Comparison of ENCODE assay signal across 9 mouse cellular contexts in the genomic region with DNA sequence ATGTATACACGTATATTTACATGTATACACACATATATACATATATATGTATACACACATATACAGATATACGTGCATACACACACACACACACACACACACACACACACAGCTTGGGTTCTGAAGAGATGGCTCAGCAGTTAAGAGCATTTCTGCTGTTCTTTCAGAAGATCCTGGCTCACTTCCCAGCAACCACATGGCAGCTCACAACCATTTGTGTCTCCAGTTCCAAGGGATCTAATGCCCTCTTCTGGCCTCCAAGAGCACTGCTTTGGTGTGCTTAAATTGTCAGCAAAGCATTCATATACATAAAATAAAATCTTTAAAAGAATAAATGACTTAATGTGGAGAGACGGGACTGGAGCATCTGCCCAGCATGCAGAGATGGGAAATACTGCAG. TPM values are rescaled to one million over a fixed set of nuclear protein-coding genes. Genes with fewer than 3 reads are reported as not detected.
DNase-seq lines count a peak whose midpoint lies in the region; ATAC-seq and TF ChIP-seq lines count a peak whose summit lies in the region.
"Had no signal": no experiment of that assay in that cellular context is flagged by ENCODE, and none has a peak within 500 bp of the region (broad histone marks: within the 10 kb centered on the region; RNA-seq: fewer than 3 reads in every experiment).

No protein-coding gene starts in this region.

- no peak overlapping the region for H3K9ac ChIP-seq in liver, adult 2 months (ENCODE audit: low read depth, low read length)
- H3K9ac ChIP-seq in liver, embryonic 11.5 days (ENCODE audit: low read depth, low read length): no peak overlapping the region
- H3K9ac ChIP-seq in forebrain, embryonic 16.5 days (replicated peaks; ENCODE audit: low read depth, low read length): no peak overlapping the region

- no peaks in the 10 kb centered on the region for H3K27me3 ChIP-seq in liver, adult 2 months (ENCODE audit: control insufficient read depth, insufficient read depth, low read length)
- H3K27me3 ChIP-seq in liver, embryonic 11.5 days (replicated peaks; ENCODE audit: control insufficient read depth, insufficient read depth, low read length): no peaks in the 10 kb centered on the region
- no peaks in the 10 kb centered on the region for H3K27me3 ChIP-seq in forebrain, embryonic 16.5 days (replicated peaks; ENCODE audit: control insufficient read depth, insufficient read depth, low read length)

- TF ChIP-seq CTCF in liver, adult 2 months (IDR thresholded peaks at IDR 0.05; ENCODE audit: low read depth, low read length): peak; percentile 54

- TF ChIP-seq POLR2A in liver, adult 2 months (IDR thresholded peaks at IDR 0.05; ENCODE audit: extremely low read depth, insufficient read depth, low read length): no peak

- DNase-seq in liver, adult 2 months (ENCODE audit: extremely low read depth, low read depth, low spot score): peak; percentile 89
- no peak for DNase-seq in liver, embryonic 11.5 days (ENCODE audit: low spot score)
- DNase-seq in adipocyte (ENCODE audit: low spot score): peak; percentile 96
- DNase-seq in kidney, postnatal 14 days: peak; percentile 77
- DNase-seq in lung, postnatal 10 days: peak; percentile 88
- DNase-seq in testis, postnatal 14 days (ENCODE audit: low spot score): peak; percentile 61

- no peak overlapping the region for H3K27ac ChIP-seq in liver, adult 2 months (replicated peaks; ENCODE audit: insufficient read depth, low read depth, low read length)
- H3K27ac ChIP-seq in liver, embryonic 11.5 days (ENCODE audit: low read depth, low read length): no peak overlapping the region
- no peak overlapping the region for H3K27ac ChIP-seq in forebrain, embryonic 16.5 days (ENCODE audit: low read length)

- no peaks in the 10 kb centered on the region for H3K79me2 ChIP-seq in liver, adult 2 months (ENCODE audit: control insufficient read depth, insufficient read depth, low read length)

- no peak for ATAC-seq in liver, embryonic 11.5 days (replicated peaks; ENCODE audit: low FRiP score)
- ATAC-seq in forebrain, embryonic 16.5 days: peak; percentile 90
- no peak for ATAC-seq in inflammation-experienced regulatory T-cells, adult 6 months

- H3K36me3 ChIP-seq in liver, adult 2 months (ENCODE audit: control insufficient read depth, insufficient read depth, low read length): no peaks in the 10 kb centered on the region
- no peaks in the 10 kb centered on the region for H3K36me3 ChIP-seq in liver, embryonic 11.5 days (ENCODE audit: control insufficient read depth, insufficient read depth, low read length)
- no peaks in the 10 kb centered on the region for H3K36me3 ChIP-seq in forebrain, embryonic 16.5 days (ENCODE audit: control insufficient read depth, insufficient read depth)

- H3K9me3 ChIP-seq in liver, embryonic 11.5 days (ENCODE audit: control insufficient read depth, low read length): no peaks in the 10 kb centered on the region
- H3K9me3 ChIP-seq in forebrain, embryonic 16.5 days (ENCODE audit: control insufficient read depth, low read length): no peaks in the 10 kb centered on the region

- H3K4me3 ChIP-seq in liver, adult 2 months (ENCODE audit: insufficient read depth, low read depth, low read length): no peak overlapping the region
- no peak overlapping the region for H3K4me3 ChIP-seq in liver, embryonic 11.5 days (ENCODE audit: low read depth, low read length)
- no peak overlapping the region for H3K4me3 ChIP-seq in forebrain, embryonic 16.5 days (replicated peaks; ENCODE audit: low read length)
- H3K4me3 ChIP-seq: erythroblast, embryonic 14.5 days had no signal

- 80% methylated on average over 3 of the region's 3 CpGs for WGBS in liver, adult 2 months
- WGBS in liver, embryonic 11.5 days: 83% methylated on average over 3 of the region's 3 CpGs
- 62% methylated on average over 3 of the region's 3 CpGs for WGBS in forebrain, embryonic 16.5 days

- H3K4me2 ChIP-seq in liver, embryonic 11.5 days: no peak overlapping the region
- H3K4me2 ChIP-seq in forebrain, embryonic 16.5 days (ENCODE audit: low read length): no peak overlapping the region

- peaks cover 8% of the 10 kb centered on the region for H3K4me1 ChIP-seq in liver, adult 2 months (ENCODE audit: control insufficient read depth, insufficient read depth, low read length)
- no peaks in the 10 kb centered on the region for H3K4me1 ChIP-seq in liver, embryonic 11.5 days (replicated peaks; ENCODE audit: control insufficient read depth, insufficient read depth, low read length)
- no peaks in the 10 kb centered on the region for H3K4me1 ChIP-seq in forebrain, embryonic 16.5 days (replicated peaks; ENCODE audit: control insufficient read depth, insufficient read depth, low read length)

RNA-seq across cellular contexts. Expression of a gene that starts 0.8 kb away (rescaled TPM):
- total RNA-seq in liver, adult 2 months (2014; rRNA removed): 0.55 and 1.2 TPM in 2 replicates
- 0.53 and 0.86 TPM in 2 replicates for polyA plus RNA-seq in liver, adult 2 months (2012; rRNA removed)
- polyA plus RNA-seq in liver, embryonic 11.5 days (2014; fragmentation: Nextera tagmentation; extraction: Ambion mirVana): 3.0 and 3.8 TPM in 2 replicates
- polyA plus RNA-seq in forebrain, embryonic 16.5 days (2015; fragmentation: Nextera tagmentation; extraction: Ambion mirVana): 1.9 and 2.2 TPM in 2 replicates
- 1 to 10 TPM; 4.4 to 9.9 (median 9.1) TPM for polyA plus RNA-seq in inflammation-experienced regulatory T-cells, adult 6 months (2017; shearing (Covaris generic))
